Mouse (Mus musculus) lung, postnatal 0 days (tissue): ENCODE results near the gene Fbxl13. TPM values are rescaled to one million over a fixed set of nuclear protein-coding genes. Genes with fewer than 3 reads are reported as not detected.

Experiments used
- ATAC-seq: fragments of 200-750 bp; cut with Nextera tagmentation; 2 replicates; pipeline ENCODE4 v1.8.0; 2017; ENCODE audit warnings: moderate library complexity
- DNase-seq: peaks from one replicate; pipeline ENCODE4 v3.0.0-alpha.2; 2016; ENCODE audit warnings: low spot score
- H3K27ac ChIP-seq: fragments of 300-500 bp; sonication (generic); 2 replicates; pipeline ENCODE4 v1.5.1; 2014; ENCODE audit warnings: antibody characterized with exemption, mild to moderate bottlenecking, low read length, mixed read lengths
- H3K27me3 ChIP-seq: fragments of 300-500 bp; sonication (generic); replicated peaks from 2 replicates; pipeline ENCODE4 v1.6.1; 2014; ENCODE audit warnings: low read length, mixed read lengths; ENCODE audit not compliant: insufficient read depth
- H3K36me3 ChIP-seq: fragments of 300-500 bp; sonication (generic); 2 replicates; pipeline ENCODE4 v1.6.1; 2014; ENCODE audit warnings: low read length, mixed read lengths; ENCODE audit not compliant: insufficient read depth
- H3K4me1 ChIP-seq: fragments of 300-500 bp; sonication (generic); 2 replicates; pipeline ENCODE4 v1.6.1; 2014; ENCODE audit warnings: antibody characterized with exemption, low read depth, low read length, mixed read lengths; ENCODE audit not compliant: insufficient read depth
- H3K4me2 ChIP-seq: fragments of 300-500 bp; sonication (generic); replicated peaks from 2 replicates; pipeline ENCODE4 v1.6.1; 2014; ENCODE audit warnings: low read depth, mild to moderate bottlenecking, low read length, moderate library complexity, mixed read lengths
- H3K4me3 ChIP-seq: fragments of 300-500 bp; sonication (generic); 2 replicates; pipeline ENCODE4 v1.5.1; 2014; ENCODE audit warnings: low read depth, low read length
- H3K9ac ChIP-seq: fragments of 300-500 bp; sonication (generic); replicated peaks from 2 replicates; pipeline ENCODE4 v1.6.1; 2014; ENCODE audit warnings: low read depth, mild to moderate bottlenecking
- H3K9me3 ChIP-seq: fragments of 300-500 bp; sonication (generic); 2 replicates; pipeline ENCODE4 v1.6.1; 2016; ENCODE audit warnings: low read length, mixed read lengths
- CTCF ChIP-seq: IDR thresholded peaks from 2 replicates; pipeline ENCODE4 v1.5.1; 2016; ENCODE audit warnings: antibody characterized with exemption, mild to moderate bottlenecking
- EP300 ChIP-seq: IDR thresholded peaks from 2 replicates; pipeline ENCODE4 v1.6.1; 2016; ENCODE audit warnings: antibody characterized with exemption, mild to moderate bottlenecking, control low read depth
- WGBS: fragments of 180-500 bp; shearing (Covaris S2); extraction: QIAGEN DNeasy Blood & Tissue Kit; methylation state at CpG from one replicate; pipeline ENCODE4 v1.1.7; 2014; 5-methylcytosine and 5-hydroxymethylcytosine counted together
- polyA plus RNA-seq: library from polyadenylated mRNA; unstranded; fragments of >200 nt; fragmentation: Nextera tagmentation; extraction: Ambion mirVana; gene quantifications from 2 replicates; pipeline ENCODE4 v1.2.1, GENCODE M21; 2015

Fbxl13 gene
- polyA plus RNA-seq, 1 experiment from 2014 or later = 1.1 TPM

DNA sequence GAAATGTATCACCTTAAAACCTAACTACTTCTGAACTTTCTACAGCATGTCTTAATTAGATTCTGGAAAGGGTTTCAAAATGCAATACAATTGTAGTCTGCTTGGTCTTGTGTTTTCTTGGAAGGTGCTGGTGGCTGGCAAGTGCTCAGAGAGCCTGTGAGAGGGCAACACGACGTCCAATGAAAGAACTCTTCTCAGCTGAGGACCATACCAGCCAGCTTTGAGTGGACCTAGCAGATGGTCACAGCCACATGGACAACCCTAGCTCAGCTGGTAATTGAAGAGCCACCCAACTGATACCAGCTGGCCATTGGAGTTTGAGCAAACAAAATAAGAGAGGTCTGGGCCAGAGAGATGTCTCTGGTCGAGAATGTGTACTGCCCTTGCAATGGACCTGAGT, 157.7 kb downstream of the Fbxl13 start:
- no peak for ATAC-seq

GRCm38 (mm10) chr5:21487306-21487705, 158.1 kb downstream of the Fbxl13 start:
- H3K4me3 ChIP-seq = no peak overlapping the region
- H3K36me3 ChIP-seq = no peaks in the 10 kb centered on the region
- no peak overlapping the region for H3K27ac ChIP-seq
- no peak overlapping the region for H3K4me2 ChIP-seq
- no peaks in the 10 kb centered on the region for H3K4me1 ChIP-seq
- ATAC-seq (peak; percentile 35; the same call in 1 of the 2 replicates), DNase-seq (peak; percentile 34)
- no peaks in the 10 kb centered on the region for H3K27me3 ChIP-seq
- H3K9me3 ChIP-seq = no peaks in the 10 kb centered on the region
- no peak for TF ChIP-seq CTCF
- TF ChIP-seq EP300 = no peak
- no peak overlapping the region for H3K9ac ChIP-seq
- WGBS = 63% methylated on average over 3 of the region's 3 CpGs

More for the DNA sequence above, 157.7 kb downstream of the Fbxl13 start:
- 71% methylated on average over 3 of the region's 3 CpGs for WGBS
- no peaks in the 10 kb centered on the region for H3K4me1 ChIP-seq
- no peak overlapping the region for H3K27ac ChIP-seq
- no peaks in the 10 kb centered on the region for H3K9me3 ChIP-seq
- no peak overlapping the region for H3K4me2 ChIP-seq
- H3K9ac ChIP-seq = no peak overlapping the region
- DNase-seq = no peak
- TF ChIP-seq EP300 = no peak
- TF ChIP-seq CTCF = no peak
- no peaks in the 10 kb centered on the region for H3K27me3 ChIP-seq
- no peaks in the 10 kb centered on the region for H3K36me3 ChIP-seq
- H3K4me3 ChIP-seq = no peak overlapping the region

DNA sequence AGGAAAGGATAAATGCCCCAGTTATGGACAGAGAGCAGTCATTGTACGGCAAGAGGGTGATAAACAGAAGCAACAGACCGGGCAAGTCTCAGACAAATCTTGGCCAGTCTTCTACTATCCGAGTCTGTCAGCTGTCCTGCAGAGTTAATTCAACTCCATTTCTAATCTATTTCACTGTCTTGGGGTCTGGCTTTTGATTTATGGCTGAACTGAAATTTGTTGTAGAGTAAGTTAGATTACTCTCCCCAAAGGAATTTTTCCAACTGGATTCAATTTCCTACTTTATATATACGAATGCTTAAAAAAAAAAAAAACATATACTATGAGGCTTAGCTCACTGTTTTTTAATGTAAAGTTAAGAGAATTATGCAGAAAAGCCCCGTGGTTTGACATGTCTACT, 158.6 kb downstream of the Fbxl13 start:
- no peak for ATAC-seq

DNA sequence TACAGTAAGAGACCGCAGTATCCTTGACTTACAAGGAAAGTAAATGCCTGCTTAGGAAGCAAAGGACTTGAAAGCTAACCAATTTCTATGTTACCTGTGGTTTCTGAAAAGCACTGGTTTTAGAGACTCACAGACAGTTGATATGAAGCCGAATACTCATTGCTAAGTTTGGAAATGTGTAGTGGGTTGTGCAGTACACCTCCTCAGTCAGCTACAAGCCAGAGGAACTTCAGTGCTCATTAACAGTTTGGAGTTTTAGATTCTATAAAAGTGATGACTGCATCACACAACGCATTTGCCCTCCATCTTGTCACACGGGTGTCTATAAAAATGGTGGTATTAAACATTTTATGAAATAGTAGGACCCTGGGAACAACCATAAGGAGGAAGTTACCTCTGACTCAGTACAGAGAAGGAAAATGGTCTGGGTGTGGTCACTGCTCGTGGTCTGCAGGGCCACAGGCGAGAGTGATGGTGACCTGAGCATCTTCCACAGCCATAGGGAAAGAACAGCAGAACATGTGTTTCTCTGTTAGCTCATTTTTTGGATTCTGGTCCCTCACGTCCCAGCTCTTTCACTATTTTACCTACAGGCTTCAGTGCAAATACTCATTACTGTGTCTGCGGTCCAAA, 160.1 kb downstream of the Fbxl13 start:
- Histone ChIP-seq H3K27ac (no peak overlapping the region), H3K9me3 (no peaks in the 10 kb centered on the region), H3K36me3 (no peaks in the 10 kb centered on the region), H3K4me1 (no peaks in the 10 kb centered on the region), H3K27me3 (no peaks in the 10 kb centered on the region), H3K4me2 (no peak overlapping the region), H3K4me3 (no peak overlapping the region), H3K9ac (no peak overlapping the region)
- ATAC-seq (no peak), DNase-seq (no peak)
- WGBS = 89% methylated on average over 8 of the region's 8 CpGs
- TF ChIP-seq CTCF (no peak), EP300 (no peak)

More for the DNA sequence above, 158.6 kb downstream of the Fbxl13 start:
- Histone ChIP-seq H3K27ac (no peak overlapping the region), H3K4me3 (no peak overlapping the region), H3K9ac (no peak overlapping the region), H3K9me3 (no peaks in the 10 kb centered on the region), H3K27me3 (no peaks in the 10 kb centered on the region), H3K4me2 (no peak overlapping the region), H3K36me3 (no peaks in the 10 kb centered on the region), H3K4me1 (no peaks in the 10 kb centered on the region)
- TF ChIP-seq CTCF (no peak), EP300 (no peak)
- WGBS = 59% methylated on average over 5 of the region's 5 CpGs
- no peak for DNase-seq

DNA sequence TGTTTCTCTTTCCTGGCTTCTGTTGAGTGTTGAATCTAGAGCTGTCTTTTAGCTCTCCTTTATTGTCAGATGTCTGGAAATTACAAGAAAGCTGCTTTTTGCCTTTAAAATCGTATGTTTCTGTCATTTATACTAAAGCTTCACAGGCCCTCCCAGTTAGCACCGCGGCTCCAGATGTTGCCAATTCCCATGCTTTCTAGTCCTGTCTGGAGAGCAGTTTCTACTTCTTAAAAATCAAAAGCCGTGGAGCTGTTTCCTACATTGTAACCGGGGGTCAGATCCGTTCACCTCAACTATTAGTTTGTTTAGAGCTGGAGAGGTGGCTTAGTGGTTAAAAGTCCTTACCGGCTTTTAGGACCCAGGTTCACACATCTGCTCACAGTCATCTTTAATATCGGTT, 162.2 kb downstream of the Fbxl13 start:
- TF ChIP-seq CTCF (no peak), EP300 (no peak)
- no peak for ATAC-seq

DNA sequence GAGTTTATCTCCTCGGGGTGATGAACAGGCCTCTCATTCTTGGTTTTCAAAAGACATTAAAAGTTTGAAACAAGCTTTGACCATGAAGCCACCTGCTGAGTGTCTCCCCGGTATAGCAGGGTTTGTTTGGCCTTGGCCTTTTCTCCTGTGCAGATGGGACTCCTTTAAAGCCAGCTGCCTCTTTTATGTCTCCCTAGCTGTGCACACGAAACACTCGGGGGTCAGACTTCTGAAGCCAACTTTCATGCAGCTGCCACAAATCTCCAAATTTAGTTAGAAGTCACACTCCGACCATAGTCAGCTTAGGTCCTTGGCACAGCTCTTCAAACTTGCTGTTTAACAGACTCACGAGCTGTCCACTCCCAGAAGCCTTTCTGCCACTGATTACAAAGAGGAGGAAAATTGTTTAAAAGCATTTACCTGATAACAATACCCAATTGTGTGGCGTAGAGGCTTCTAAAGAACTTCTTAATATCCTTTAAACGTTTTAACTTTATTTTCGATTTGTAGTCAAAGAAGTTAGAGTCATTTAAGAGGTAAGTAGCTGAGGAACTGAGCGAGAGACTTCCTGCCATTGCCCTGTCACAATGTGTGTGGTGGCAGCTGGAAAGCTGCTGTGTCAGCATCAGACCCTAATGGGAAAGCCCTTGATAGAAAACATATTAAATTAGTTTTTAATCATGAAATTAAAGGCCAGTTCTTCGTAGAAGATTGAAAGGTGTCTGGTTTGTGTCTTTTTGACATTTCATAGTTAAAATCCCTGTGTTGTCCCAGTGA, 162.8 kb downstream of the Fbxl13 start:
- 46% methylated on average over 11 of the region's 11 CpGs for WGBS
- Histone ChIP-seq H3K4me3 (no peak overlapping the region), H3K9ac (no peak overlapping the region), H3K27ac (no peak overlapping the region), H3K27me3 (no peaks in the 10 kb centered on the region), H3K4me2 (no peak overlapping the region), H3K9me3 (no peaks in the 10 kb centered on the region), H3K36me3 (no peaks in the 10 kb centered on the region), H3K4me1 (no peaks in the 10 kb centered on the region)
- no peak for TF ChIP-seq EP300
- TF ChIP-seq CTCF = no peak
- peak; percentile 10 for DNase-seq
- ATAC-seq = no peak

More for the DNA sequence above, 162.2 kb downstream of the Fbxl13 start:
- Histone ChIP-seq H3K9me3 (no peaks in the 10 kb centered on the region), H3K9ac (no peak overlapping the region), H3K36me3 (no peaks in the 10 kb centered on the region), H3K27ac (no peak overlapping the region), H3K4me2 (no peak overlapping the region), H3K4me3 (no peak overlapping the region), H3K4me1 (no peaks in the 10 kb centered on the region), H3K27me3 (no peaks in the 10 kb centered on the region)
- WGBS = 80% methylated on average over 8 of the region's 8 CpGs
- DNase-seq = no peak
